Mouse (Mus musculus) cerebellum, adult (tissue): ENCODE results near the gene Prr3.
A peak's percentile ranks its signal among the peaks of the same experiment; 100 is the strongest.

Source experiments
- ATAC-seq: cut with Nextera tagmentation; 2 replicates; pipeline ENCODE4 v1.9.2; 2017; ENCODE audit warnings: mild to moderate bottlenecking, moderate library complexity, mixed read lengths; ENCODE audit not compliant: insufficient number of reproducible peaks, low FRiP score, low TSS enrichment

Prr3 gene

GRCm38 (mm10) chr17:35939941-35940340 lies 40.1 kb downstream of the Prr3 start:
- ATAC-seq: no peak

DNA sequence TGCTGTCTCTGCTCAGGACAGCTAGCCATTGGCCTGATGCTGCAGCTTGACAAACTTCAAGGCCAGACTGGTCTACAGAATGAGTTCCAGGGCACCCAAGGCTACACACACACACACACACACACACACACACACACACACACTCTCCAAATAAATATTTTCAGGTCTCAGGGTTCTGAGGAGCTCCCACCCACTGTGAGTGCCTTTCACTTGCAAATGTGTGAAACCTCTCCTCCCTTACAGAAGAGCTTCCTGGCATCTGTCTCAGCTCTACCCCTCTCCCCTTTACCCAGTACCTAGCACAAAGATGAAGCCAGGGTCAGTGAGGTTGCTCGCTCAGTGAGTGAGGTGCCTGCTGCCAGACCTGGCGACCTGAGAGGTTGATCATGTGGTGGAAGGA lies 40.9 kb downstream of the Prr3 start:
- no peak for ATAC-seq

DNA sequence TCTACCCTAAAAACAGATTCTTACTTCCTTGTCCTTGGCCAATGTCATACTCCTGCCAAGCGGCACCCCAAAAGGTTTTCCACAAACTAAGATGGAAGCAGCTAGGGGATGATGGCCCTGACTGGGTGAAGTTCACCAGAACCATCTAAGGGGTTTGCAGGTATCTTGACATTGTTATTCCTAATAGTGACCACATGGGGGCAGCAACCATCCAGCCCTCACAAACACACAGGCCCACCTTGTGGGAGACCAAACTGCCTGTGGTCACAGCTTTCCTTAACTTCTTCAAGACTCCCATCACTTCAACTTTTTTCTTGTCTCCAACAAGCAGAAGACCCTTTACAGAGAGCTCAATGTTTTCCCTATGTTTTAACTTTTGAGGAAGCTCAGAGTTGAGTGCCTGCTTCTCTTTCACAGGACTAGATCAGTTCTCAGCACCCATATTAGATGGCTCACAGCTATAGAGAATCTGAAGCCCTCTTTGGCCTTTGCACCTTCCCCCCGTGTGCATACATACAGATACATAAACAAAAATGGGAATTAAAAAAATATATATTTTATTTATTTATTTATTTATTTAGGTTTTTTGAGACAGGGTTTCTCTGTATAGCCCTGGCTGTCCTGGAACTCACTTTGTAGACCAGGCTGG lies 42.2 kb downstream of the Prr3 start:
- ATAC-seq: no peak; the same call in 1 of the 2 replicates

DNA sequence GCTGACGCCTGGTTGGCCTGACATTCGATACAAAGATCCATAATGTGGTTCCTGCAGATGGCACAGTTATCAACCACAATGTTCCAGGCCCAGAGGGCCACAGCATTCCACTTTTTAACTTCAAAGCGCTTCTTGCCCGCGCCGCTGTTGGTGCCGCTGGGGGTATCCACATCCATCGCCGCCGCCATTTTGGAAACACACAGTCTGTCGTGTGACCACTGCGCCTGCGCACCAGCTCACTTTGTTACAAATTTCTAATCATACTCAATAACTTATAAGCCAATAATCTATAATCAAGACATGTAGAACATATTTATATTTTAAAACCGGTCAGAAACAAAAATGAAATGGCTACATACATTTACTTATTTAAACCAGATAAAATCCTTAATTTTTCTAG lies 44.3 kb downstream of the Prr3 start:
- peak; percentile 56; the same call in 1 of the 2 replicates for ATAC-seq

DNA sequence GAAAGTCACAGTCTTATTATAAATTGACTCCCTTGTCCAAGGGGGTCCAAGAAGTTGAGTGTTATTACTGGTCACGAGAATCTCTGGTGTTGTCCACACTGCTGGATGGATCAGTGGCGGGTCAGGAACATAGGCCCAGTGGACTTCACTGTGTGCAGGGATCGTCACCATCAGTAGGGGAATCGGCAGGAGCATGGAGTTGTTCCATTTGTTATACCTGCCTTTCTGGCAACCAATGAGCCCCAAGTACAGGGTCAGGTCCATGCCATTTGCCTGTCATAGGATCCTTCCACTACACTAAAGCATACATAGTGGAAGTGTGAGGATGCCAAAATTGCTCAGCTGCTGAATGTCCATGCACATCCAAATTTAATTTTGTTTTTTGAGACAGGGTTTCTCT lies 47.4 kb downstream of the Prr3 start:
- ATAC-seq: no peak

DNA sequence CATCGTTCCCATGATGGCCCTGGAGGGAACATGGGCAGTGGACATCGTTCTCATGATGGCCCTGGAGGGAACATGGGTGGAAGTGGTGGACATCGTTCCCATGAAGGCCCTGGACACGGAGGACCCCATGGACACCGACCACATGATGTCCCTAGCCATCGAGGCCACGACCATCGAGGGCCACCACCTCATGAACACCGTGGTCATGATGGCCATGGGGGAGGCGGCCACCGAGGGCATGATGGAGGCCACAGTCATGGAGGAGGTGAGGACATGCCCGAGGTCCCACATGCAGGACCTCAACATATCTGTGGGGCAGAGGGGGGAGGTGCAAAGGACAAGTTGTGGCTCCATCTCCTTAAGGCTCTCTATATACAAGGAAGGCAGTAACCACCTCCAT lies 49.4 kb downstream of the Prr3 start:
- no peak; the same call in 1 of the 2 replicates for ATAC-seq

GRCm38 (mm10) chr17:35929534-35929933 lies 50.5 kb downstream of the Prr3 start:
- ATAC-seq: no peak

- no peak for ATAC-seq
Observed at GRCm38 (mm10) chr17:35927471-35927870, 52.6 kb downstream of the Prr3 start.

GRCm38 (mm10) chr17:35923281-35923680 lies 56.8 kb downstream of the Prr3 start:
- no peak for ATAC-seq

DNA sequence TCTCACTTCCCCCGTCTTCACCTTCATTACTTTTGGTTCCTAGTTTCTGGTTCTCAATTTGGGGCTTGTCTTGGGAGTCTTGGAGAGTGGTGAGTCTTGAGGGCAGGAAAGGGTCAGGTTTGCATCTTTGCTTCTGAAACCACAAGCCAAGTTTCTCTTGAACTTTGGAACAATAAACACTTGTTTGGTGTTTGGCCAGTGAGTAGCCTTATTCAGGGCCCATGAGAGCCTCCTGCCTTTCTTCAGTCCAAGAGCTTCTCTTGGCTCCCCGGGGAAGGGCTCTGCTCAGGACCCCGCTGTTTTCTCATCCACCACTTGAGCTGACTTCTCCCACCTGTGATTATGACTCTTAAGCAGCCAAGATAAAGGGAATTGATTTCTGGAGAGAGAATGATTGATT lies 57.5 kb downstream of the Prr3 start:
- no peak for ATAC-seq
